Mouse (Mus musculus) cerebellum, adult 8-10 months (tissue): ENCODE results near the gene Mgat5b.

Source experiments
- DNase-seq: peaks from one replicate; pipeline ENCODE4 v3.0.0; 2022

Mgat5b gene

DNA sequence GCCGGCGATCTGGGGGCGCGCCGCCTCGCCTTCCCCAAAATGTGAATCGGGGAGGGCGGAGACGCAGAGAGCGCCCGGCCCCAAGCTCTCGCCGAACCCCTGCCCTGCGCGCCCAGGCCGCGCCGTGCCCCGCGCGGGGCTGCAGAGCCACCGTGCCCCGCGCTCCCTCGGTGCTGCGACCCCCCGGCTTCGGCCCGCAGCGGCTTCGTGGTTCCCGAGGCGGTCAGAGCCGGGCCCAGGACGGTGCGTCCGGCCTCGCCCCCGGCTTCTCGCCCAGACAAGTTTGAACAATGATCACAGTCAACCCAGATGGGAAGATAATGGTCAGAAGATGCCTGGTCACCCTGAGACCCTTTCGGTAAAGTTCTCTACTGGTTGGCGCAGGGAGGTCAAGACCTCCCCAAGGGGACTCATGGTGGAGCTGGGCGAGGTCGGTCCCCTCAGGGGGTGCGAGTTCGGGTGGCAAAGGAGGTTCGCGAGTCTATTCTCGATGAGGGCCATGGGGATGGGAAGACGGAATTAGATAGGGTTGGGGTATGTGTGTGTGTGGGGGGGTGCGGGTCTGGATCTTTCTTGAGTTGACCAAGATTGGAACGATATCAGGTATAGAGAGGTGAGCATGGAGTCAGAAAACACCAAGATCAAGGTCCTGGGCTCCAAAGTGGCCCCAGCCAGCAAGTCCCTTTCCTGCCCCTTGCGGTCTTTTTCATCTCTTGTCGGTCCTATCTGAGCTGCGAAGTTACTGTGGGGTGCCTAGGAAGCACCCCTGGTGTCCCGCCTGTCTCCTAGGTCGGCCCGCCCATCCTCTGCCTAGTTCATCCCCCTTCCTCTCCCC is 740 bp downstream of the Mgat5b start:
- no peak for DNase-seq

DNA sequence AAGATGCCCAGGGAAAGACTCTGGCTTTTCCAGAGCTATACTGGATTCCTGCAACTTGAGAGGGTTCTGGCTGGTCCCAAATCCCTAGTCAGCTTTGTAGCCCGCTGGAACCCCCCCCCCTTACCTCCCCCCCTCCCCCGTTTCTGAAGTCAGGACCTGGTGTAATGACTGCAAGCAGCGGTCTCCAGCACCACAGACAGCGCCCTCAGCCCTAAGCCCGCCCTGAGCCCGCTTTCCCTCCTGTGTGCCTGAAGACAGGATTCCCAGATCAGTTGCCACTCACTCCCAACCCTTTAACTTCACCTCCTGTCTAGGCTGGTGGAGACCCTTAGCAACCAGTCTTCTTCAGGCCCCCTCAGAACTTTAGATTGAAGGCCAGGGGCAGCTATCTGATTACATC is 2.1 kb downstream of the Mgat5b start:
- DNase-seq: no peak

DNA sequence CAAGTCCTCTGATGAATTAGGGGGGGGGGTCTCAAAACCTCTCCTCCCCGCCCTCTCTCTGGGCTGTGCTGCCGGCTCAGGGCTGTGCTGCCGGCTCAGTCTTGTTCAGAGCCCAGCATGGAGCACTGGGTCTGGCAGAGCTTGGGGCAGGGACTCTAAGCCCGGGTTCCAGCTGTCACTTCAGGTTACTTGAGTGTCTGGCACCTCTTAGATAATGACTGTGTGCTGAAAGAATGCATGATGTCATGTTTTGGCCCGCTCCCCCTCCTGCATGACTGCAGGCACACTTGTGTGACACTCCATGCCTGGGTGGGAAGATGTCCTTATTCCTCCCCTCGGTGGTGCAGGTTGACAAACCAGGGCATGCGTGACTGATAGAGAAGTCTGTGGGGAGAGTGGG is 3.4 kb downstream of the Mgat5b start:
- DNase-seq: no peak

DNA sequence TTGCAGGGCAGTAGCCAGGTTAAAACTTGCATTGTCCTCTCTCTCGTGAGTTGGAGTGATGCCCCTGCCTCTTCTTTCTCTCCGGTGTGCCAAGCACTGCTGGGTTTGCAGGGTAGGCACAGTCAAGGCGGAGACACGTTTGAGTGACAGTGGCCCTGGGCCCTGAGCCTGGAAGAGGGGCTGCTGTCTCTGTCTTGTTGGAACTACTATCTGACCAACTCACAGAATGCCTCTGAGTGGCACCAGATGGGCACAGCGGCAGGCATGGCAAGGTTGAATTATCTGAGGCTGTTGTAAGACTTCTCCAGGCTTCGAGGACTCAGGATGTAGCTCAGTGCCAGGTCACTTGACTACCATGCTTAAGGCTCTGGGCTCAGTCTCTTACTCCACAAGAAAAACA is 9.4 kb downstream of the Mgat5b start:
- no peak for DNase-seq

DNA sequence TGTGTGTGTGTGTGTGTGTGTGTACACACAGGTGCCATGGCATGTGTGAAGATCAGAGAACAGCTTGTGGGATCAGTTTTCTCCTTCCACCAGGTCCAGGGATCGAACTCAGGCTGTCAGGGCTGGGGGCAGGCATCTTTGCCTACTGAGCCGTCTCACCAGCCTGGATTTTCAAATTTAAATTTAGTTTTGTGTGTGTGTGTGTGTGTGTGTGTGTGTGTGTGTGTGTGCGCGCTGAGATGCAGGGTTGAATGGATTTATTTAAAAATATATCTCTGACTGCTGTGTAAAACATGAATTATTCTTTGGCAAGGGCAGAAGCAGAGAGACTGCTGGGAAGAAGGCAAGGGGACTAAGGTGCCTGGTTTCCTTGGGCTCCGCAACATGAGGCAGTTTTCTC is 16.2 kb downstream of the Mgat5b start:
- no peak for DNase-seq

DNA sequence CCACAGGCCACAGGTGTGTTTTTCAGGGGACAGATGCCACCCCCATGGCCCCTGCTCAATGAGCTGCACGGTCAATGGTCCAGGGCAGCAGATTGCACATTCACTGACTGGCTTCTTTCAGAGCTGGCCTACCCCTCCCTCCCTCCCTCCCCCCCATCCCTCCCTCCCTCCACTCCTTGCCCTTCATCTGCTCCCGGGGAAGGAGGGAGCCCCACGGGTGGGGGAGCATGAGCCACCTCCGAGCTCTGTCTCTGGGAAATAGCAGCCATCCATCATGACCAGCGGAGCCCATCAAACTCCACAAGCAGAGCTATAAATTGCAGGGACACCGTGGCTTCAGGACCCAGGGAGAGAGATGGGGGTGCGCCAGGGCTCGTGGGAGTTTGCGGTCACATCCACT is 16.7 kb downstream of the Mgat5b start:
- DNase-seq: no peak

DNA sequence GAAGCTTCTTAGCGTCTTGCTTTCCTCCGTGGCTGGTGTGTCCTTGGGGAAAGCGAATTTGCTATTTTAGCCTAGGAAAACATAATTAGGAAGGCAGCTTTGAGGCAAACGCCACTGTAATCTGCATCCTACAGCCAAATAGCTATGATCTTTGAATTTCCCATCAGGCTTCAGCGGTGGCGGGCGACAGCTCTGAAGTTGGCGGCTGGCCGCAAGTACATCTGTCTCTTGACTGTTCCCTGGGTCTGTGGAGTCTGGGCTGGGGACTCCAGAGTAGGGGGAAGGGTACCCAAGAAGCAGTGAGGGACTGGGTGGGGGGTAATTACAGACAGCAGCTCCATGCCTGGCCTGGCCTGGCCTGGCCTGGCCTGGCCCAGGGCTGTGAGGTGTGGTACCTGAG is 17.3 kb downstream of the Mgat5b start:
- DNase-seq: no peak

DNA sequence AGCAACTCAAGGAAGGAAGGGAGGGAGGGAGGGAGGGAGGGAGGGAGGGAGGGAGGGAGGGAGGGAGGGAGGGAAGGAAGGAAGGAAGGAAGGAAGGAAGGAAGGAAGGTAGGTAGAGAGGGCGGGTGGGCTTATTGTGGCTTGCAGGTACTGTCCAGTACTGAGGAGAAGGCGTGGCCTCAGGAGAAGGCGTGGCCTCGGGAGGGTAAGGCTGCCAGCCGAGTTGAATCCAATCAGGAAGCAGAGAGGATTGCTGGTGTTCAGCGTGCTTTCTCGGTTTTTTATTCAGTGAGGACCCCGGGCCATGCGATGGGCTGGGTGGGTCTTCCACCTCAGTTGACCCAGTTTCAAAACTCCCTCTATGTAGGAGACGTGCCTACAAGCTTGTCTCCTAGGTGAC is 18.5 kb downstream of the Mgat5b start:
- DNase-seq: no peak

DNA sequence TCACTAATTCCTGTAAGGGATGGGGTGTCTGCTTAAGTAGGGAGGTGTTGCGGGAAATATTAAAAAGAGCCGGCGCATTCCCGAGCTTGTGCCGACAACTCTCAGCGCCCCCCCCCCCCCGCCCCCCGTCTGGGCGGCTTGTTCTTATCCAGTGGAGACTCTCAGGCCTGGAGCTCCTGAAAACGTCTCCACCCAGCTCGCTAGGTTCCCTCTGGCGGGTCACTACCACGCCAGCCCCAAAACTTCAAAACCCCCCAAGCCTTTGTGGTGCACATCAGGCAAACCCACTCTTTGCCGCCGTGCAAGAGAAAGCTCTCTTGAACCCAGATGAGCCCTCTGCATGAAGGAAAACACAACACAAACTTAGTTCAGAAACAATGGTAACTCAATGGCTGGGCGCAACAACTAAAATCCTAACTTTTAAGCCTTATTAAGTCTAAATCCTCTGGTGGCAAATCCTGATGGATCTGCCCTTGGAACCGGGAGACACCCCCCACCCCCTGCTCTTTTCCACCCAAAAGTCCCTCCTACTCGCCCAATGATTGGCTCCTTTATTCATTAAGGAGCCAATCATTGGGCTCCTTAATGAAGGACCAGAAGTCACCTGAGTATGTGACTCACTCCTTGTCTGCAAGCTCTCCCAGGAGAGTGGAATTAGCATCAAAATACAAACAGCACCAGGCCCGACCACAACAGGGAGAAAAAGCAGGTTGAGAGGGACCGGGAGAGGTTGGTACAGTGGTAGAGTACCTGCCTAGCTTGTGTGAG is 21.6 kb downstream of the Mgat5b start:
- DNase-seq: no peak

DNA sequence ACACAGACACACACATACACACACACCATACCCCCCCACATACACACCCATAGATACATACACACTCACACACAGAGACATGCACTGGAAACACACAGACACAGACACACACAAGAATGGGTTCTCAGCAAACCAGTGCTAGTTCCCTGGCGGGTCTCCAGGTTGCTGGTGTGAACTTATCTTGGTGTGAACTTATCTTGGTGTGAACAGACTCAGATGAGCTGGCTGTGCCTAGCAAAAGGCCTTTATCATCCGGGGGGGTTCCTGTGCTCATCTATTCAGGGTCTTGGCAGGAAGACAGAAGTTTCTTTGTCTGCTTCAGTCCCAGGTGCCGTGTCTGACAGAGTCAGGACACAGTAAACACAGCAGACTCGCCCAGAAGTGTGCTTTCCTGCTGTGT is 25.7 kb downstream of the Mgat5b start:
- no peak for DNase-seq

DNA sequence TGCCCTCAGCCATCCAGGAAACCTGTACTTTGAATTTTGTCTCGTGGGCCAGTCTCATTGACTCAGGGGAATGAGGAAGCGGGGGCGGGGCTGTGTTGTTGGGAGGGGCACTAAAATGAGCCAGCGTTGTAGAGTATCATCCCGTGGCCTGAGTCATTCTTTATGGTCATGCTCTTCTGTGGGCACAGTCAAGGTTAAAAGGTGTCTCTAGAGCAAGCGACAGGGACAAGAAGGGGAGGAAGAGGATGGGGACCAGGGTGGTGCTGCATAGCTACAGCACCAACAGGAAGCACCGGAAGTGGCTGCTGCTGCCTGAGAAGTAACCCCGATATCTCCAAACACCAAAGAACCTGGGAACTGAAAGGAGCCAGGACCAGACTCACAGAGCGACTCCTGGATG is 31.2 kb downstream of the Mgat5b start:
- DNase-seq: no peak

DNA sequence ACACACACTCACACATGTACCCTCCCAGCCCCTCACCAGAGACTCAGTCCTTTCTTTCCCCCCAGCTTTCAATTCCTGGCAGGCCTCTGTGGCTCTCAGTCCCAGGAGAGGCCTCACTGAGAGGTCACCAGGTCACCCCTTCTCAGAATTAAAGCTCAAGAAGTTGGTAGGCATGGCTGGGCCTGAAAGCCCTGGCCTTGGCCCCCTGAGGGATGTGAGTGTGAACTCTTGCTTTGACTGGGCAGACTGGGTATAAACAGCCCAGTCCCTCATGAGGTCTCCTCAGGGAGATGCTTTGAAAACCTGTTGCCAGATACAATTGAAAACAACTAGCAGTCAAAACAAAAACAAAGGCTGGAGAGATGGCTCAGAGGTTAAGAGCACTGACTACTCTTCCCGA is 32.8 kb downstream of the Mgat5b start:
- DNase-seq: no peak

DNA sequence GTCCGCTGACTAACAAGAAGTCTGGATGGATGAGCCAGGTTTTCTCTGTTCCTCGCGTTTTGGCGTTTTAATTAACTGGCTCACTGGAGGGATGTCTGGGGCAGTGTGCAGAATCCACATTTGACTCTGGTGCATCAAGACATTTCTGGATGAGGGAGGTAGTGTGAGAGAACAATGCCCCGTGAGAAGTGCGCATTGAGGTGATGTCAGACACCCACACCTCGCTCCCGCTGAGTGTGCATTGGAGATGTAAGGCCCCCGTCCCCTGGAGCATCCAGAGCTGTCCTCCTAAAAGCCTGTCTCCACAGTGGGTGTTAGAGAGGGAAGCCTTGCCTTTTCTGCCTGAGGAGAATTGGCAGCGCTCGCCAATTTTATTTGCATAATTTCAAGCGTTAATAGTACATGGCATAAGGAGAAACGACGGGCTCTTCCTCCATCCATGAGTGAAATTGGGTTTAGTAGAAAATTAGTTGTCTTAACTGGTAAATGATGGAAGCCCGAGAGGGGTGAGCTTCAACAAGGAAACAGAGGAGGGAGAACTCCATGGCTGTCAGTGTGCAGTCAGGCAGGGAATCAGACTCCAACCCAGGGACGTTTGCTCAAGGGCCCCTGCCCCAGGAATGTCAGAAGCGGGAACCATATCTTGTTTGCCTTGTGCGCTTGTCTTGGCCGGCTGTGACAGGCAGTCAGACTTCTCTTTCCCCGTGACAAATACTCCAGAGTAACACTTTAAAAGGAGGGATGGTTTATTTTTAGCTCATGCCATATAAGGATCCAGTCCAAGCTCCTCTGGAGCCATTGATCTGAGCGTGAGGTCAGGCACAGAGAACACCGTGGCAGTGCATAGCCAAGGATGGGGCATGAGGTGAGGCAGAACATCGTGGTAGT is 35.8 kb downstream of the Mgat5b start:
- no peak for DNase-seq

DNA sequence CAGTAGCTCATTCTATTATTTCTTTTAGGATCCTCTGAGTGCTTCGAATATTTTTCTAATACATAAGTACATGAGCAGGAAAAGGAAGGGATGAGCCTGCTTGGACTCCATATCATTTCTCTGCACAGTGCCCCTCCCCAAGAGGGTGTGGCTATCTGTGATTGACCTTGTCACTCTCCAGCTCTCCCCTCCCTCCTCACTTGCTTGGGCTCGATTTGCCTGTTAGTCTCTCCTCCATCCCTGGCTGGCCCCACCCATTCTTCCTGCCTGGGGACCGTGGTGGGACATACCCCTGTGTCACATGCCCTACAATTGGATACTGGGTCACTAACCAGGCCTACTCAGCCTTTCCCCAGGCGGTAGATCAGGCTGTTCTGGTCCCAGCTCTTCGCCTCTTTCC is 39.9 kb downstream of the Mgat5b start:
- no peak for DNase-seq

DNA sequence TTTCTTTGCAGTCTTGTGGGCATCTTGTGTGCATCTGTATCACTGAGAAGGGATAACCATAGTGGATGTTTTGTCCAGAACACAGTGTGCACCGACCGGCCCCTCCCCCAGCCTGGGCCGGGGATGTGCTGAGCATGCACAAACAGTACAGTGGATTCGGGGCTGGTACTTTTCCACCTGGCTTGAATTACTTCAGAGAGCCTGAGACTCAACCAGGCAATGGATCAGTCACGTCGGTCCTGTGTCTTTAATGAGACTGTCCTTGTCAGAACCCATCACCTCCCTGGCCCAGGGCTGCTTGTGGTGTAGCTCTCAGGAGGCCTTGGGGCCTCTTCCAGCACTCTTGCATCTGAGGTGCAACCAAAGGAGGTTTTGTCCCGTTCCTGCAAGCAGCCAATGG is 46.4 kb downstream of the Mgat5b start:
- no peak for DNase-seq

DNA sequence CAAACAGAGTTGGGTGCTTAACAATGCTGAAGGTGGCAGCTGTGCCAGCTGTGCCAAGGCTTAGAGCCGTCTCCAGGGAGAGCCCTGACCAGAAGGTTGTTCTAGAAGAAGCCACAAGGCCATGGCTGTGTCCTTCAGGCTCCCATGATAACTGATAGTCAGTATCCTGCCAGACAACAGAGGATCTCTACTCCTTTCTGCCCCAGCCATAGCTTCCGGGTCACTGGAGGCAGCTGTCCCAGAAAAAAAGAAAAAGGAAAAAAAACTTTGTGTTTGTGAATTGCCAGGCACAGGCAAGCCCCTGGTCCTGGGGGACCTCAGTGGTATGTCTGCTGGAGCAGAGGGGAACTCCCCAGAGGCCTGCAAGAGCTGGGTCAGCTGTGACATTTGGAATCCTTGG is 47.3 kb downstream of the Mgat5b start:
- no peak for DNase-seq

DNA sequence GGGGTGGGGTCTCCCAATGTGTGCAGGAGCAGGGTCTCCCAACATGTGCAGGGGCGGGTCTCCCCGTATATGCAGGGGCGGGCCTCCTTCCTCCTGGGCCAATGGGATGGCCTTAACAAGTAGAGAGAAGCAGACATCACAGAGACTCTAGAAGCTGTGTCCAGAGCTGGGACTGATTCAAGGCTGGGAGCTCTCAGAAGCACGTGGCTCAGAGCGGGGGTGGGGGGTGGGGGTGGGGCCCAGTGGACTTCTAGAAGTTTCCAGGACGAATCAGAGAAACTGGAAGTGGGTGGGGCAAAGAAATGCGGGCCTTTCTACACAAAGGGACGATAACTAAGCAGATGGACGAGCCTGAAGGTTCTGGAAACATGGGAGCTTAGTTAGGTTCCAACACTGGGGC is 49.9 kb downstream of the Mgat5b start:
- DNase-seq: no peak

DNA sequence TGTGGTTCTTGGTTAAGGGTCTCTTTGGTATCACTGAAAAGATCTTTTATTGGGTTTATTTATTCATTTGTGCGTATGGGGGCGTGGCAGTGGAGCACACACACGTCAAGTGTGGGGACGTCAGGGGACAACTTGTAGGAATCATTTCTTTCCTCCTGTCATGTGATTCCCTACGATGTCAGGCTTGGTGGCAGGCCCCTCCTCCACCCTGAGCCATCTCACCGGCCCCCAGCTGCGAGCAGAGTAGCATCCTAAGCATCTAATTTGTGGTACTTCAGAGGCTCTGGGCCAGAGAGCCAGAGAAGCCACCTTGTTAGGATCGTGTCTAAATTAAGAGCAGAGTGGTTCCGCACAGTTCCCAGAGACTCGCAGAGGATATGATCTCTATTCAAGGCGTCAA is 50.8 kb downstream of the Mgat5b start:
- DNase-seq: no peak

DNA sequence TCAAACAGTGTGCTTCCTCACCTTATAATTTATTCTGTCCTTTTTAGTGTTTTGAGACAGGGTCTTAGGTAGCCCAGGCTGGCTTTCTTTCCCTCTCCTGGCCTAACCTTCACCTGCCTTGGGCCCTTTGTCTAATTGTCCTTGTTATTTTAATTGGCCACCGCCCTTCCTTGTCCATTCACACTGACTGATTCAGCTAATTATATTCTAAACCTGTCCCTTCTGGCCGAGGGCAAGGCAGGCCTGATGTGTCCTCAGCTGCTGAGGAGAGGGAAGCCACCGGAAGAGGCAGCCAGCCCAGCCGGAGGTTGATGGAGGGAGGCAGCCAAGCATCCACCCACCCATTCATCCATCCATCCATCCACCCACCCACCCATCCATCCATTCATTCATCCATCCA is 52.2 kb downstream of the Mgat5b start:
- DNase-seq: no peak

DNA sequence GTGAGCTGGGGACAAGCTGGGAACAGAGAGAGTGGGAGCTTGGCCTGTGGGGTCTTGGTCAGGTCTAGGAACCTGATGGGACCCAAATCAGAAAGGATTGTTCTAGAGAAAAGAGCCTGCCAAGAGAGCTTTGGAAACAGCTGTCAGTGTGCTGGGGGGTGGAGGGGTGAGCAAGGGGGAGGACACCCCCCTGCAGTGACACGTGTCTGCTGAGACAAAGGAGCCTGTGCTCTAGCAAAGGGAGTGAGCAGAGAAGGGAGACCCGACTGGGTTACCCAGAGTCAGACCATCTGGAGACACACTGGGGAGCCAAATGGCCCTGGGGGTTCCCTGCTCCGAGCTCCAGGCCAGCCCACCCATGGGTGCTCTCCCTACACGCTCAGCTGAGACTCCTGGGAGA is 54.2 kb downstream of the Mgat5b start:
- no peak for DNase-seq

DNA sequence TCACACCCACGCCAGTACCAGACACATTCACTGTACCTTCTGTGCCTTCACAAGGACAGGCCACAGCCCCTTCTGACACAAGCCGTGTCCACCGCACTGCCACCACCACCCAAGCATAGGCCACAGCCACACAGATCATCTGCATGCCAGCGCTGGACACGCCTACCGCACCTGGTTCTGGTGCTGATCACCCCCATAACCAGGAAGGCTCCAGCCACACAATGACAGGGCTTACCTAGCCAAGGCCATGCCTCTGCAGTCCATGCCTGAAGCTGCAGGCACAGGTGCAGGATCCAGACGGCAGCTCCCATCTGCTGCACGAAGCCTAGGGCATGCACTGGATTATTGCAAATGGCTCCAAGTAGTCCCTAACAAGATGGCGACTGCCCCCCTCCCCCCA is 54.8 kb downstream of the Mgat5b start:
- no peak for DNase-seq

DNA sequence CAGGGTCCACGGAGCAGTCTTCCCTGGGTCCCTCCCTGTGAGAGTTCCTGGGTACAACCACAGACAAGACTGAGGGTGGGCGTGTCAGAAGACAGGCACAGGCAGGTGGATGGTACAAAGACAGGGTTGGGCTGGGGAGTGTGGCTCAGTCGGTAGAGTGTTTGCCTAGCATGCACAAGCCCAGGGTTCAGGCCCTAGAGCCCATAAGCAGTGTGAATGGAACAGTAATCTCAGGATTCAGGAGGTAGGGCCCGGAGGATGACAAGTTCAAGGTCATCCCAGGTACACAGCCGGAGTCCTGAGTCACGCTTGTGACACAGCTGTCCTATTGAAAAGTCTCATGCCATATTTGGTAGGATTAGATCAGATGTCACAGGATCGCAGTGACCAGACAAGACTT is 55.7 kb downstream of the Mgat5b start:
- DNase-seq: no peak

DNA sequence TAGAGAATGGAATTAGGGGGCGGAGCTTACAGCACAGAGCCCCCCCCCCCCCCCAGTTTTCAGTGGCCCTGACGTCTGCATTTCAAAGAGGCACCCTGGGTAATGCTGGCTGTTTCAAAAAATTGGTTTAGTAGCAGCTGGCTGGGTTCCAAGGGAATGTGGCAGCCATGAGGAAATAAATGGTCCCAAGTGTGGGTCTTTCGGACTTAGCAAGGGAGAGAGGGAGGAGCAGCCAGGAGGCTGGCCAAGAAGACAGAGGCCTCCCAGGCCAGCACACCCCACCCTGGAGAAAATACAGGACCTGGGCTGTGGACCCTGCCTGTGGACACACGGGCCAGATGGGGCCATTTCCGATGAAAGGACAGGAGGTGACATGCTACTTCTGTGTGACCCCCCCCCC is 61.6 kb downstream of the Mgat5b start:
- DNase-seq: no peak

DNA sequence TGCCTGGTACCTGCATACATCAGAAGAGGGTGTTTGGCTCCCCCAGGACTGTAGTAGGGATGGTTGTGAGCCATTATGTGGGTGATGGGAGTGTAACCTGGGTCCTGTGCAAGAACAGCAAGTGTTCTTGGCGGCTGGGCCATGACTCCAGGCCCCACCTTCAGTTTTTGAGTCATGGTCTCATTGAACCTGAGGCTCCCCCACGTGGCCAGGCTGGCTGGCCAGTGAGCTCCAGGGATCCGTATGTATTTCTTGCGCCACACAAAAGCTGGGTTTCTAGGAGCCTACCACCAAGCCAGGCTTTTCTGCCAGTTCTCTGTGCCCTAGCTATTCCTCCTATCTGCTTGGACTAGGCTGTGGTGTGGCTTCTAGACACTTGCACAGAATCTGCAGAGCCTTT is 63.9 kb downstream of the Mgat5b start:
- no peak for DNase-seq
